Mouse (Mus musculus) CH12F3 (cell line): ENCODE data around the gene Pmf1.

ENCODE experiments used
- in situ Hi-C: fragments of 300-500 bp; cut with MboI; formaldehyde crosslinking; loops from 2 replicates; pipeline ENCODE4 v1.14.3; 2020; ENCODE audit warnings: low sequenced_read_pairs

Gene Pmf1

DNA sequence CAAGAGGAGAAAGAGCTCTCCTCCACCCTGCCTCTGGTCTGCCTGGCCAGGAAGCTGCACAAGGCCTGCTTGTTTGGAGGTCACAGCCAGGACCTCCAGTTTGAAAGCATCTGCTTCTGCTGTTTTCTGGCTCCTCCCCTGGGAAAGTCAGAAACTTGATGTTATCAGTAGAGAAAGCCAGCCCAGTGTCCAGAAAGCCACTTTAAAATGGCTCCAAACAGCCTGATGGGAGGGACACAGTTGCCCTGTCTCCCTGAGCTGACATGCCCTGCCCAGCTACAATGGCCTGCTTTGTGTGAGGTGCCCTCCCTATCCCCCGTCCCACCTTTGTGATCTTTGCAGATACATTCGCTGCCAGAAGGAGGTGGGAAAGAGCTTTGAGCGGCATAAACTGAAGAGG lies 50.1 kb downstream of the Pmf1 start:
- in situ Hi-C loops, result no loop called here

DNA sequence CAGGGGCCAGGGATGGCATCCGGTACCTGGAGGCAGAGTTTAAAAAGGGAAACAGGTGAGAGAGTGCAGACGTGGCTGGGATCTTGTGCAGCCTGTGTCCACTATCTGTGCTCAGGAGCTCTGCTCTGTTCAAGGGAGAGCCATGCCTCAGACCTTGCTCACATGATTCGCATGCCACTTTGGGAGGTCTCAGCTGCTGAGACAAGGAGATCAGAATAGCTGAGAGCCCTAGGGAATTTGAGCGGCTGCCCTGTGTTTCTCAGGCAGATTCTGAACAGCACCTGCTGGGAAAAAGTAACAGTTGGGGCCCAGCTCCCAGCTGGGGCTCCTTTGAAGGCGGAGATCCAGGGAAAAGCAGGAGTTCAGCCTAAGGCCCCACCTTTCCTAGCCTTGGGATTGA lies 50.5 kb downstream of the Pmf1 start:
- in situ Hi-C loops, result no loop called here

DNA sequence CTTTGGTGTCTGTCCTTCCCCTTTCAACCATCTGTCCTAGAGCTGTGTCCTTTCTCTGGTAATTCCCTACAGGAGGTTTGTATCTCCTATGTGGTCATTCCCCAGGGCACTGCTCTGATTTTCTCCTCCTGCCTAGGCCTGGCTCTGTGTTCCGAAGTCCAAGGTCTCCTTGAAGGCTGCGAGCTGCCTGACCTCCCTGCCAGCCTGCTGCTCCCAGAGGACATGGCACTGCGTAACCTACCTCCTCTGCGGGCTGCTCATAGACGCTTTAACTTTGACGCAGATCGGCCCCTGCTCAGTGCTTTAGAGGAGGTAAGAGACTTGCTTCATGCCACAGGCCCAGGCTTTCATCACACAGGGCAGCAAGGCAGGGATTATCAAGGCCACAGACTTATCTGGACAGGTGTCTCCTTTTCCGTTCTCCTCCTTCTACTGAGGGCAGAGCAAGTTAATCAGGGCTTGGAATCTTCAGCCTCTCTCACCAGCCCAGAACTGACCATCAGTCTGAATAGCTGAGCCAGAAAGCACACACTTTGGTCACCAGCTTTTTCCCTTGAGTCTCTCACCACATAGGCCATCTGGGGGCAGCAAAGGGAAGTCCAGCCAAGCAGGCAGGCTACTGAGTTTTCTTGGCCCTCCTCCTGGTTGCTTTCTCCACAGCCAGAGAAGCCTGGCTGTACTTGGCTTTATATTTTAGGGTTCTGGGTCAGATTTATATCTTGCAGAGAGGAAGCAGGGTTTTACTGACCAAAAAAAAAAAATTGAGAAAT lies 55.5 kb downstream of the Pmf1 start:
- in situ Hi-C loops, result no loop called here

DNA sequence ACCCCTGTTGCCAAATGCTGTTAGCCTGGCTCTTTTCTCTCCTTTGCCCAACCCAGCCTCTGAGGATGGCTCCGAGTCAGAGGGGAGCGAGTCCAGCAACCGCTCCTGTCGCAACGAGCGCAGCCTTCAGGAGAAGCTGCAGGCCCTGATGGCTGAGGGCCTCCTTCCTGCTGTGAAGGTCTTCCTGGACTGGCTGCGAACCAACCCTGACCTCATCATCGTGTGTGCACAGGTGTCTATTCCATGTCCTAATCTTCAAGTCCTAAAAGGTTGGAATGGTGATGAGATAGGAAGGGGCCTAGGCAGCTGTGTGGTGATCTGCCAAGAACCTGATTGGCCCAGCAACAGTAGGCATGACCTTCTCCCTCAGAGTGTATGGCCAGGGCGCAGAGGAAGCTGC lies 57.2 kb downstream of the Pmf1 start:
- in situ Hi-C loops, result no loop called here

DNA sequence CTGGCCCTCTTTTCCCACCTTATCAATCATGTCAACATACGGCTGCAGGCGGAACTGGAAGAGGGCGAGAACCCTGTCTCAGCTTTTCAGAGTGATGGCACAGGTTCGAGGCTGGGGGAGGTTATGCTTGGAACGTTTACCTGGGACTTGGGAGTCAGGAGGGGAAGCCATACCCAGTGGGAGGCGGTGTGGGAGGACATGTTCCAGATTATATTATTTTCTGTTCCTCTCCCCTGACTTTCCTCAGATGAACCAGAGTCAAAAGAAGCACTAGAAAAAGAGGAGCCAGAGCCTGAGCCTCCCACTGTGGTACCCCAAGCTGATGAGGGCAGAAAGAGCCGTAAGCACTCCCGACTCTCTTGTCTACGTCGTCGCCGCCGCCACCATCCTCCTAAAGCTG lies 59.4 kb downstream of the Pmf1 start:
- in situ Hi-C loops, result no loop called here
